Mouse (Mus musculus): ENCODE results near the gene Ppm1e. TPM values are rescaled to one million over a fixed set of nuclear protein-coding genes. Genes with fewer than 3 reads are reported as not detected.

Ppm1e gene
- polyA plus RNA-seq, 1 experiment from 2014 or later = 4.1 TPM

DNA sequence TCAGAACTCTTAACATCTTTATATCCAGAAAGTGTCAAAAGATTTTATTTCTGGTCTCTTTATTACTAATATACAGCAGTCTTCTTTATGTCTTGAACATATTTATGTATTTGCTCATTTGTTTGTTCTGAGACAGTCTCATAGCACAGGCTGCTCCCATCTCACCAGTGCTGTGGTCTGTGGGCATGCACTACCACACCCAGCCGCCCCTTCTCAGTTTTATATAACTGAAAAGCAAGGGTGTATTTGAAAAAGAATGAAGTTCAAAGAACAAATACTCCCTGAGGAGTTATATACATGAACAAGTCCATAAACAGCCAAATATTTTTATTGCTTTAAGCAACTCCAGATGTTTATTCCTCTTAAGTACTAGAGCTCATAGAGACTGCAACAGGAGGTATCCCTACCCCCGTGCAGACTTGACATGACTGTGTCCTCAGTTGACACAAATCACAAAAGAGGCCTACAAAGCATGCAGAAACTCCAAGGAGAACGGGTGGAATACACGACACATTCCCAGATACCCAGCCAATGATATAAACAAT is 112.6 kb downstream of the Ppm1e start:
- Histone ChIP-seq H3K9me3 (no peaks in the 10 kb centered on the region), H3K36me3 (no peaks in the 10 kb centered on the region), H3K4me1 (peaks cover 5% of the 10 kb centered on the region; the same call in 1 of the 2 replicates), H3K9ac (no peak overlapping the region), H3K4me2 (replicated peaks) (no peak overlapping the region), H3K4me3 (no peak overlapping the region), H3K27ac (no peak overlapping the region), H3K27me3 (no peaks in the 10 kb centered on the region)
- ATAC-seq (ENCODE audit: insufficient number of reproducible peaks, insufficient read depth, low FRiP score, low TSS enrichment) = no peak
- WGBS = 56% methylated on average over 4 of the region's 4 CpGs

- ATAC-seq (ENCODE audit: insufficient number of reproducible peaks, insufficient read depth, low FRiP score, low TSS enrichment) = no peak
- no peak overlapping the region for H3K4me2 ChIP-seq (replicated peaks)
- no peak overlapping the region for H3K27ac ChIP-seq
- H3K9me3 ChIP-seq = no peaks in the 10 kb centered on the region
- H3K4me3 ChIP-seq = no peak overlapping the region
- H3K4me1 ChIP-seq = peaks cover 5% of the 10 kb centered on the region; the same call in 1 of the 2 replicates
- H3K9ac ChIP-seq = no peak overlapping the region
- no peaks in the 10 kb centered on the region for H3K36me3 ChIP-seq
- no peaks in the 10 kb centered on the region for H3K27me3 ChIP-seq
- WGBS = 79% methylated on average over 9 of the region's 9 CpGs
Measured at GRCm38 (mm10) chr11:87245171-87245840, 113.5 kb downstream of the Ppm1e start.

GRCm38 (mm10) chr11:87241256-87241655 is 117.6 kb downstream of the Ppm1e start:
- no peaks in the 10 kb centered on the region for H3K9me3 ChIP-seq
- ATAC-seq (ENCODE audit: insufficient number of reproducible peaks, insufficient read depth, low FRiP score, low TSS enrichment) = no peak
- WGBS = 76% methylated on average over 7 of the region's 7 CpGs

DNA sequence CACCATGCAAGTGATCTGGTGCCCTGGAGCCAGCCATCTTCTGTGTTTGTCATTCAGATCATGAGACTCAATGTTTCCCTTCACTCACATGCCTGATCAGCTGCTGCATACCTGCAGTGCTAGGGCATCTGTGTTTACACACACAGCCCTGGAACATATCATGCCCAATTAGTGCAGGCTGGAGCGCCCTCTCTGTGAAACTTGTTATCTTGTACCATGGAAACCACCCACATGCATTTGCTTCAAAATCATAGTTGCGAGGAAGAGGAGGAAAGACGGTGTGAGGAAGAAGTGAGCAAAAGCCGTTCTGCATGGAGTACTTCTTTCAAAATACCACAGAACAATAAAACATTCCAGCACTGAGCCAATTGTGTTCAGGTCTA is 118.0 kb downstream of the Ppm1e start:
- 82% methylated on average over 4 of the region's 4 CpGs for WGBS
- no peak for ATAC-seq (ENCODE audit: insufficient number of reproducible peaks, insufficient read depth, low FRiP score, low TSS enrichment)
- H3K4me2 ChIP-seq (replicated peaks) = no peak overlapping the region
- no peak overlapping the region for H3K27ac ChIP-seq
- H3K27me3 ChIP-seq = no peaks in the 10 kb centered on the region
- no peak overlapping the region for H3K4me3 ChIP-seq
- no peaks in the 10 kb centered on the region for H3K36me3 ChIP-seq
- H3K4me1 ChIP-seq = no peaks in the 10 kb centered on the region
- H3K9me3 ChIP-seq = no peaks in the 10 kb centered on the region
- H3K9ac ChIP-seq = no peak overlapping the region

More at GRCm38 (mm10) chr11:87241256-87241655, 117.6 kb downstream of the Ppm1e start:
- no peak overlapping the region for H3K27ac ChIP-seq
- H3K27me3 ChIP-seq = no peaks in the 10 kb centered on the region
- no peak overlapping the region for H3K4me3 ChIP-seq
- no peaks in the 10 kb centered on the region for H3K4me1 ChIP-seq
- no peak overlapping the region for H3K9ac ChIP-seq
- no peak overlapping the region for H3K4me2 ChIP-seq (replicated peaks)
- H3K36me3 ChIP-seq = no peaks in the 10 kb centered on the region

DNA sequence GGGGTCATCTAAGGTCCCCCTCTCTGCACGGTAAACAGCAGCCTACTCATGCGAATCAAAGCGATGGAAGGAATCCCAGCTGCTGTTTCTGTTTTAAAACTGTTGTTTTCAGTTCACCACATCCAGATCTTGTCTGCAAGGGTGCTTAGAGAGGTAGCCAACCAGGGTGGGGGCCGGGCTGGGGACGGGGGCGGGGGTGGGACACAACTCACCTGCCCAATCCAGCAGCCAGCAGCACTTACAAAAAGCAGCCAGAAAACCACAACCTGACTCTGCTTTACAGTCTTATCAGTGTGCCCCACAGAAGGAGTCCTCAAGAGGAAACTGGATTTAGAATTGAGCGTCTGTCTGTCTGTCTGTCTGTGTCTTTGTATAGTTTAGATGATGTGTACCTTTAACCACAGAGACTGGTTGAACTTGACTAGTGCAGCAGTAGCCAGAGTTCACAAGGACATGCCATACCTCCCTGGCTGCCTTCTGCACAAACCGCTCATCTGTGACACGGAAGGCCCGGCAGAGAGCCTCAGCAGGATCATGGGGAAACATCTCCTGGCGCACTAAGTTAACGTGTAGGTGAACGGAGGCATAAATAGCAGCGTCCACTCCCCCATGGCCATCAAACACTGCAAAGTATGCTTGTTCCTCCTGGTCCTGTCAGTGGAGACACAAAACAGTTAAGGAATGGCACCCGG is 118.5 kb downstream of the Ppm1e start:
- Histone ChIP-seq H3K27me3 (no peaks in the 10 kb centered on the region), H3K4me2 (replicated peaks) (no peak overlapping the region), H3K9me3 (no peaks in the 10 kb centered on the region), H3K9ac (no peak overlapping the region), H3K36me3 (no peaks in the 10 kb centered on the region), H3K27ac (no peak overlapping the region), H3K4me3 (no peak overlapping the region), H3K4me1 (no peaks in the 10 kb centered on the region)
- no peak for ATAC-seq (ENCODE audit: insufficient number of reproducible peaks, insufficient read depth, low FRiP score, low TSS enrichment)
- WGBS = 83% methylated on average over 15 of the region's 15 CpGs

GRCm38 (mm10) chr11:87238891-87239530 is 119.8 kb downstream of the Ppm1e start:
- WGBS = 83% methylated on average over 7 of the region's 7 CpGs
- H3K27ac ChIP-seq = no peak overlapping the region
- no peak overlapping the region for H3K9ac ChIP-seq
- no peak for ATAC-seq (ENCODE audit: insufficient number of reproducible peaks, insufficient read depth, low FRiP score, low TSS enrichment)
- H3K36me3 ChIP-seq = peaks cover 6% of the 10 kb centered on the region; the same call in 1 of the 2 replicates
- H3K4me2 ChIP-seq (replicated peaks) = no peak overlapping the region
- H3K4me1 ChIP-seq = no peaks in the 10 kb centered on the region
- H3K27me3 ChIP-seq = no peaks in the 10 kb centered on the region
- no peaks in the 10 kb centered on the region for H3K9me3 ChIP-seq
- H3K4me3 ChIP-seq = no peak overlapping the region

GRCm38 (mm10) chr11:87235486-87235872 is 123.3 kb downstream of the Ppm1e start:
- no peaks in the 10 kb centered on the region for H3K27me3 ChIP-seq
- H3K4me2 ChIP-seq (replicated peaks) = no peak overlapping the region
- H3K36me3 ChIP-seq = peaks cover 10% of the 10 kb centered on the region
- no peaks in the 10 kb centered on the region for H3K4me1 ChIP-seq
- WGBS = 76% methylated on average over 5 of the region's 5 CpGs
- H3K9me3 ChIP-seq = no peaks in the 10 kb centered on the region
- H3K4me3 ChIP-seq = no peak overlapping the region
- no peak for ATAC-seq (ENCODE audit: insufficient number of reproducible peaks, insufficient read depth, low FRiP score, low TSS enrichment)
- H3K9ac ChIP-seq = no peak overlapping the region
- no peak overlapping the region for H3K27ac ChIP-seq

DNA sequence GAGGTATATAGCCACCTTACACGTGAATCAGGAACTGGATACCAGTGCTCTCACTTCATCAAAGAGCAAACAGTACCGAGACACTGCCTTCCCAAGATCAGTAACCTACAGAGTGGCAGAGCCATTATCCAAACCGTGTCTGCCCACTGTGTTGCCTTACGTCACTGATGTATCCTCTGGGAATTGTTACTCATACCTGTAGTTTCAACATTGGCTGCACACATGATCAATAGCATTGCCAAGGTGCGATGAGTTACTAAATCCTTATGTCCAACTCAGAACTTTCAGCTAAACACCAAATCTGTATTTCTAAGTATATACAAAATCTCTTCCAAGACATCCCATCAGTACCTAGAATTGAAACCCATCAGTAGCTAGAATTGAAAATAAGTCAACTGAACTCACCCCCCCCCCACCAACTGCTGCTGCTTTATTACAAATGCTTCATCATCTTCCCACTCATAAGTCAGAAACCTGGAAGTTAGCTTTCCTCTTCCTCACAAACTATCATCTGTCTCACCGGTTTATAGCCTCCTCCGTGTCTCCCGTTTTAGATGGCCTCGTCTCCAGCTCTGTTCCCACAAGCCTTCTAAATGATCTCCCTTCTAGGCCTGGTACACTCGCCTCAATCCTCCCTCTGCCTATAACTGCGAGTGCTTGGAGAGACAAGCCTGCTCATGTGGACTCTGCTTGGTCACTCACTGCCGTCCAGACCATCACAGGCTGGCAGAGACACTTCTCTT is 123.9 kb downstream of the Ppm1e start:
- no peaks in the 10 kb centered on the region for H3K4me1 ChIP-seq
- H3K27ac ChIP-seq = no peak overlapping the region
- H3K9me3 ChIP-seq = no peaks in the 10 kb centered on the region
- peaks cover 10% of the 10 kb centered on the region for H3K36me3 ChIP-seq
- no peak overlapping the region for H3K9ac ChIP-seq
- no peak overlapping the region for H3K4me2 ChIP-seq (replicated peaks)
- H3K4me3 ChIP-seq = no peak overlapping the region
- WGBS = 89% methylated on average over 12 of the region's 12 CpGs
- no peak for ATAC-seq (ENCODE audit: insufficient number of reproducible peaks, insufficient read depth, low FRiP score, low TSS enrichment)
- no peaks in the 10 kb centered on the region for H3K27me3 ChIP-seq

DNA sequence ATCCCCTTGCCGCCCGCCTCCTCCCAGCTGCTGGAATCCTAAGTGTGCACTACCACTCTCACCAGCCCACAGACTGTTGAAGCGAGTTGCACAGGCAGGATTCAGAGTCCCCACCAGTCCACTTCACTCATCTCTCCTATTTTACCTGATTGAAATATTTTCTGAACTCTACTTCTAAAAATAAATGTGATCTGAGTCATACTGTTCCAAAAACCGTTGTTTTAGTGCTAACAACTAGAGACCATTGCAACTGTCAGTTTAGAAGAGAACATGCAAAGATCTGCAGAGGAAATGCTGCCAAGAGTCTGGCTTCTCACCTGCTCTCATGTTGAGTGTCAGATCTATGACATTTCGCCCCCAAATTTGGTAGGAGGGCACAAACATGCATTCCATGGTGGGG is 125.4 kb downstream of the Ppm1e start:
- ATAC-seq (ENCODE audit: insufficient number of reproducible peaks, insufficient read depth, low FRiP score, low TSS enrichment) = no peak
- H3K27ac ChIP-seq = no peak overlapping the region
- no peak overlapping the region for H3K4me3 ChIP-seq
- no peaks in the 10 kb centered on the region for H3K9me3 ChIP-seq
- peaks cover 10% of the 10 kb centered on the region for H3K36me3 ChIP-seq
- H3K4me1 ChIP-seq = no peaks in the 10 kb centered on the region
- H3K4me2 ChIP-seq (replicated peaks) = no peak overlapping the region
- WGBS = 91% methylated on average over 5 of the region's 5 CpGs
- H3K9ac ChIP-seq = no peak overlapping the region
- no peaks in the 10 kb centered on the region for H3K27me3 ChIP-seq

DNA sequence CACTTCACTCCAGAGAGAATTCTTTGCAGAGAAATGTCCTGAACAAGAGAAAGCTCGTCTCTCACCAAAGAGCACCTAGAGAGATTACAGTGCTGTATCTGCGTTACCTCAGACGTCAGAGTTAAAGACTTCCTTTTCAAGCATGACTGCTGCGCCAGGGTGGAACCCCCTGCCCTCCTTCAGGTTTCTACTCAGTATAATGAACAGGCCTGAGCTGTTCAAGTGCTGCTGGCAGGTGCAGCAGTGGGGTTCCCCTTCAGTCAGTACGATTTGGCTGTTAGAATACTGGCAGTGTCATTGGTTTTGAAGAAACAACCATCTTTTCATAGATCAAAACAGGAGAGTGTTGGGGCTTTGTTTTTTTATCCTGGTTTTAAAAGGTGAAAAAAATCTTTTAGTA is 131.8 kb downstream of the Ppm1e start:
- Histone ChIP-seq H3K4me2 (replicated peaks) (no peak overlapping the region), H3K4me3 (no peak overlapping the region), H3K9me3 (no peaks in the 10 kb centered on the region), H3K36me3 (0 out of 2 replicates have a peak, but pooled peaks cover 4% of the 10 kb centered on the region), H3K4me1 (no peaks in the 10 kb centered on the region), H3K27ac (no peak overlapping the region), H3K27me3 (no peaks in the 10 kb centered on the region), H3K9ac (no peak overlapping the region)
- WGBS = 86% methylated on average over 5 of the region's 5 CpGs
- no peak for ATAC-seq (ENCODE audit: insufficient number of reproducible peaks, insufficient read depth, low FRiP score, low TSS enrichment)

- ATAC-seq (ENCODE audit: insufficient number of reproducible peaks, insufficient read depth, low FRiP score, low TSS enrichment) = no peak
- Histone ChIP-seq H3K9ac (no peak overlapping the region), H3K4me3 (no peak overlapping the region), H3K36me3 (0 out of 2 replicates have a peak, but pooled peaks cover 8% of the 10 kb centered on the region), H3K4me2 (replicated peaks) (no peak overlapping the region), H3K4me1 (no peaks in the 10 kb centered on the region), H3K27me3 (no peaks in the 10 kb centered on the region), H3K9me3 (no peaks in the 10 kb centered on the region), H3K27ac (no peak overlapping the region)
- WGBS = 86% methylated on average over 3 of the region's 3 CpGs
Measured at GRCm38 (mm10) chr11:87222686-87223085, 136.1 kb downstream of the Ppm1e start.

Data from embryonic facial prominence, embryonic 12.5 days (tissue).